Mouse (Mus musculus): ENCODE measurements around the gene Rpe. TPM values are rescaled to one million over a fixed set of nuclear protein-coding genes. Genes with fewer than 3 reads are reported as not detected.

Gene Rpe
- polyA plus RNA-seq, 1 experiment: 8.2 TPM

DNA sequence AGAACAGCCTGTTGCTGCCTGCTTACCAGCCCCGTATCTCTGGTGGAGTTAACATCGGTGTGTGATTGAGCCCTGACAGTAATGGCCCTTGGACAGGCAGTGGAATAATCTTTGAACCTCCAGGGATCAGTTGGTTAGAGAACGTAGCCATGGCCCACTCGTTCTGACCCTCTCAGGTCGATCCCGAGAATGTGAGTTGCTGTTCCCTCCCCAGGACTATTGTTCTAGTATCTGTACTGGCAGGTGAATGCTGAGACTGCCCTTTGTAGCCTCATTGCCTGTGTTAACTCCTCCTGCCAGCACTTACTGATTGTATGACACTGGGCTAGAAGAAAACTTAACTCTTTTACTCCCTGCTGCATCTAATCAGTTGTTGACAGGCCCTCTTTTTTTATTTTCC is 3.9 kb downstream of the Rpe start:
- Histone ChIP-seq H3K4me3 (ENCODE audit: insufficient read depth, poor library complexity, severe bottlenecking) (no peak overlapping the region), H3K36me3 (ENCODE audit: control insufficient read depth, insufficient read depth) (peaks cover 21% of the 10 kb centered on the region), H3K79me3 (ENCODE audit: low read depth) (peaks cover 19% of the 10 kb centered on the region), H3ac (ENCODE audit: control insufficient read depth, insufficient read length, low read depth) (no peak overlapping the region), H3K27me3 (ENCODE audit: control insufficient read depth, insufficient read depth, insufficient read length) (no peaks in the 10 kb centered on the region), H3K79me2 (ENCODE audit: control insufficient read depth, insufficient read depth) (peaks cover 48% of the 10 kb centered on the region)
- TF ChIP-seq CEBPB (IDR thresholded peaks at IDR 0.05; ENCODE audit: low read depth) (no peak), USF1 (IDR thresholded peaks at IDR 0.05; ENCODE audit: low read depth) (no peak)

DNA sequence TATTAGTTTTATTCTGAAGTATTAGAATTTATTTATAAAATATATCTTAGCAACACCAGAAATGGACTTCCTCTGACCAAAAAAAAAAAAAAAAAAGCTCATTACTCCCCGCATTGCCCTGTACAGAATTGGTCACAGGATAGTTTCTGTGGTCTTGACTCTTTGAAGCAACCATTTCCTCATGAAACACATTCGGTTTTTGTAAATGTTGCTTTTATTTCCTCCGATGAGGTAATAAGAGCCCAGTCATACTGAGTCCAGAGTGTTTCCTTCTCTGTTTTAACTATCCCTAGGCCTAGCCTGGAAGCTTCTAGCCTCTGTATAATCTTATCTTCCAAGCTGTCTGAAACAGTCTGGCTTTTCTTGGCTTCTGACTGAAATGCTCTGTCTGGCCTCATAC is 12.2 kb downstream of the Rpe start:
- no peak for TF ChIP-seq CTCF (IDR thresholded peaks at IDR 0.05; ENCODE audit: control insufficient read depth, insufficient read depth, insufficient read length)
- TF ChIP-seq MYOD1 (IDR thresholded peaks at IDR 0.05; ENCODE audit: control insufficient read depth, insufficient read length, low read depth): no peak
- TF ChIP-seq USF1 (IDR thresholded peaks at IDR 0.05; ENCODE audit: low read depth): no peak
- TF ChIP-seq FOSL1 (IDR thresholded peaks at IDR 0.05; ENCODE audit: insufficient read depth, low read length, poor library complexity, severe bottlenecking): no peak
- no peak for TF ChIP-seq MYOG (IDR thresholded peaks at IDR 0.05; ENCODE audit: control insufficient read depth, extremely low read depth, insufficient read length)
- TF ChIP-seq MAX (IDR thresholded peaks at IDR 0.05): no peak
- no peak for TF ChIP-seq CEBPB (IDR thresholded peaks at IDR 0.05; ENCODE audit: low read depth)

DNA sequence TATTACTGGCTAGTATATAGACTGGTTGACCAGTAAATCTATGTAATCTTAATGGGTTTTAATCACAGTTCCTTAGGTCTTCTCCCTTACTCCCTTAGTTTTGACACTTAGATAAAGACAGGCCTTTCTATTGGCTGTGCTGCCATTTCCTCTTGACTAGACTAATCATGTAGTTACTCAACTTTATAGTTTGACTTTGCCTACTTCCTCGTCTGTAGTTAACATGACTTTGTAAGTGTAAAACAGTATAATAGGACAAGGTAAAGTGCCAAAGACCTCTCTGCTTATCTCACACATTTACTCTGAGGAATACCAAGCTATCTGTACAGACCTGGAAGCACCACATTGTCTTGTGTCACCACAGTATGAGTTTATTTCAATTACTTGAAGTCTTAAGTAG is 29.9 kb downstream of the Rpe start:
- Histone ChIP-seq H3K79me3 (ENCODE audit: low read depth) (no peaks in the 10 kb centered on the region), H3ac (ENCODE audit: control insufficient read depth, insufficient read length, low read depth) (no peak overlapping the region), H3K79me2 (ENCODE audit: control insufficient read depth, insufficient read depth) (no peaks in the 10 kb centered on the region), H3K27me3 (ENCODE audit: control insufficient read depth, insufficient read depth, insufficient read length) (no peaks in the 10 kb centered on the region), H3K36me3 (ENCODE audit: control insufficient read depth, insufficient read depth) (peaks cover 44% of the 10 kb centered on the region), H3K4me3 (ENCODE audit: insufficient read depth, poor library complexity, severe bottlenecking) (no peak overlapping the region)
- TF ChIP-seq FOSL1 (IDR thresholded peaks at IDR 0.05; ENCODE audit: insufficient read depth, low read length, poor library complexity, severe bottlenecking) (no peak), MYOG (IDR thresholded peaks at IDR 0.05; ENCODE audit: control insufficient read depth, extremely low read depth, insufficient read length) (no peak), CEBPB (IDR thresholded peaks at IDR 0.05; ENCODE audit: low read depth) (no peak), MAX (IDR thresholded peaks at IDR 0.05) (no peak), CTCF (IDR thresholded peaks at IDR 0.05; ENCODE audit: control insufficient read depth, insufficient read depth, insufficient read length) (no peak), MYOD1 (IDR thresholded peaks at IDR 0.05; ENCODE audit: control insufficient read depth, insufficient read length, low read depth) (no peak), USF1 (IDR thresholded peaks at IDR 0.05; ENCODE audit: low read depth) (no peak)

More for the DNA sequence above, 12.2 kb downstream of the Rpe start:
- Histone ChIP-seq H3K79me3 (ENCODE audit: low read depth) (peaks cover 7% of the 10 kb centered on the region), H3ac (ENCODE audit: control insufficient read depth, insufficient read length, low read depth) (no peak overlapping the region), H3K4me3 (ENCODE audit: insufficient read depth, poor library complexity, severe bottlenecking) (no peak overlapping the region), H3K79me2 (ENCODE audit: control insufficient read depth, insufficient read depth) (no peaks in the 10 kb centered on the region), H3K27me3 (ENCODE audit: control insufficient read depth, insufficient read depth, insufficient read length) (no peaks in the 10 kb centered on the region), H3K36me3 (ENCODE audit: control insufficient read depth, insufficient read depth) (peaks cover 62% of the 10 kb centered on the region)

DNA sequence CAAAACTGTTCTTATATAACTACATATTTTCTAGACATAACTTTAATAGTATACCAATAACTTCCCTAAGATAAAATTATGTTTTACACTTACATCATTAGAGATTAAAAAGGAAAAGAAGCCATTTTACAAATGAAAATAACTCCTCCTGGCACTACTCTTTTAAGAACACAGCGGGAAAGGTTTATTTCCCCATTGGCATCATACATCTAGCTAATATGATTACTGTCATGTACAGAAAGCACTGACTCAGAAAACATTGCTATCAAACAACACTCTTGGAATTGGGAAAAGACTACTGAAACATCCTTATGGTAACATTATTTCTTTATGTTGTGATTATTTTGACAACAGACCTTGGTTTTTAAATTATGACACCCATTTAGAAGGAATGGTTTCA is 68.1 kb downstream of the Rpe start:
- Histone ChIP-seq H3K79me2 (ENCODE audit: control insufficient read depth, insufficient read depth) (no peaks in the 10 kb centered on the region), H3K4me3 (ENCODE audit: insufficient read depth, poor library complexity, severe bottlenecking) (no peak overlapping the region), H3ac (ENCODE audit: control insufficient read depth, insufficient read length, low read depth) (no peak overlapping the region), H3K36me3 (ENCODE audit: control insufficient read depth, insufficient read depth) (peaks cover 7% of the 10 kb centered on the region), H3K79me3 (ENCODE audit: low read depth) (no peaks in the 10 kb centered on the region), H3K27me3 (ENCODE audit: control insufficient read depth, insufficient read depth, insufficient read length) (no peaks in the 10 kb centered on the region)
- TF ChIP-seq USF1 (IDR thresholded peaks at IDR 0.05; ENCODE audit: low read depth) (no peak), CTCF (IDR thresholded peaks at IDR 0.05; ENCODE audit: control insufficient read depth, insufficient read depth, insufficient read length) (no peak), MYOD1 (IDR thresholded peaks at IDR 0.05; ENCODE audit: control insufficient read depth, insufficient read length, low read depth) (no peak), CEBPB (IDR thresholded peaks at IDR 0.05; ENCODE audit: low read depth) (no peak), FOSL1 (IDR thresholded peaks at IDR 0.05; ENCODE audit: insufficient read depth, low read length, poor library complexity, severe bottlenecking) (no peak), MAX (IDR thresholded peaks at IDR 0.05) (no peak), MYOG (IDR thresholded peaks at IDR 0.05; ENCODE audit: control insufficient read depth, extremely low read depth, insufficient read length) (no peak)

Other genes with a start within 250 kb of the Rpe start
- gene Unc80, start 232.5 kb upstream of the Rpe start, polyA plus RNA-seq (2012; fragmentation: generic; extraction: Trizol): not detected
- 1.9 TPM for gene Kansl1l, start 116.7 kb downstream of the Rpe start, polyA plus RNA-seq (2012; fragmentation: generic; extraction: Trizol)
- gene Acadl, start 162.4 kb downstream of the Rpe start, polyA plus RNA-seq (2012; fragmentation: generic; extraction: Trizol): 96.7 TPM
- gene Myl1, start 244.6 kb downstream of the Rpe start, polyA plus RNA-seq (2012; fragmentation: generic; extraction: Trizol): 4.9 TPM